Mouse (Mus musculus) inflammation-experienced regulatory T-cells (primary cell): ENCODE results near the gene Brip1. TPM values are rescaled to one million over a fixed set of nuclear protein-coding genes. Genes with fewer than 3 reads are reported as not detected.

Source experiments
- polyA plus RNA-seq, 2 experiments: library from polyadenylated mRNA; unstranded; fragments of 100-300 nt; shearing (Covaris generic); gene quantifications; one replicate each; pipeline ENCODE4 v1.2.1; 2017

Gene Brip1
- polyA plus RNA-seq: 1 to 10 TPM; 1.1 to 1.2 TPM

DNA sequence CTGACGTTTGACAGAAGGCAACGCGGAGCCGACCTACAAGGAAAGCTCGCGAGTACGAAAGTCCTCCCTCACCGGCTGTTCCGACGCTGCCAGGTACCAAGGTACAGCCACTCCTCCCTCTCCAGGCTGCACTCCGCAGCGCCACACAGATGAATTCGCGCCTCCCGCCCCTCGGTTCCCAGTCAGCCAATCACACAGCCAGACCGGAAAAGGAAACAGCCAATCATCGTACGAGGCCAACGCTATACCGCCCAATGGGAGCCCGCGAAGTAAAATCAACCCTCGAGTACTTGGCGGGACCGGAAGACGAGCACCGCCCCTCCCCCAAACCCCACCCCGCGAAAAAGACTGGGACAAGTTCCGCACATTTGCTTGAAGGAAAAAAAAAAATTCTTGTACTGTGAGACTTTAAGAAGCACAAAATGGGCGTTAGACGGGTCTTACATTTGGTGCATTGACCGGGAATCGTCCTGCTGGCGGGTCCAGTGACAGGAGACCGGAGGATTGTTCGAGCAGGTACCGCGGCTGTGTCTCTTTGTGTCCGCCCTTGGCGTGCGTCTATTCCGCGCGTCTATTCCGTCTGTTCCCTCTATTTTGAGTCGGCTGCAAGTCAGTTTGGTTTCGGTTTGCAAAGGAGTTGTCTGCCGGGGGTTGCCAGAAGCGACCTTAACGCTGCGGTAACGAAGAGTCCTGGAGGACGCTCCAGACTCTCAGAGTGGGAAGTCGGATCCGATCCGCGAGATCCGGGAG lies at the start of gene Brip1:
Gene Brip1 (minus strand): TSS at position 157 of the 750 bp plus-strand sequence.

Other genes with a start within 250 kb of the Brip1 start
- gene Ints2, start 56.4 kb upstream of the Brip1 start, polyA plus RNA-seq: 10 to 100 TPM; 12.7 to 17.1 TPM
- 10 to 100 TPM; 19.8 to 24.6 TPM for gene Med13, start 156.4 kb upstream of the Brip1 start, polyA plus RNA-seq